Mouse (Mus musculus) kidney, postnatal 36 days (tissue): ENCODE data around the gene Cadm4.

Source experiments
- DNase-seq, 2 experiments: peaks; one replicate each; pipeline ENCODE4 v3.0.0; 2021 to 2022; ENCODE audit warnings: mixed read lengths in 2 of 2

Gene Cadm4

GRCm38 (mm10) chr7:24533806-24534205, 52.0 kb downstream of the Cadm4 start:
- no peak for DNase-seq

GRCm38 (mm10) chr7:24534301-24534700, 52.5 kb downstream of the Cadm4 start:
- no peak for DNase-seq

- no peak for DNase-seq
Observed at GRCm38 (mm10) chr7:24537081-24537480, 55.3 kb downstream of the Cadm4 start.

- DNase-seq = no peak
Observed at GRCm38 (mm10) chr7:24537591-24537990, 55.8 kb downstream of the Cadm4 start.

GRCm38 (mm10) chr7:24538154-24538553, 56.3 kb downstream of the Cadm4 start:
- DNase-seq = peak; percentile 44 to 77

- DNase-seq = no peak
Observed at GRCm38 (mm10) chr7:24538701-24539100, 56.9 kb downstream of the Cadm4 start.

- no peak for DNase-seq
Observed at GRCm38 (mm10) chr7:24539686-24540085, 57.9 kb downstream of the Cadm4 start.

GRCm38 (mm10) chr7:24544506-24544905, 62.7 kb downstream of the Cadm4 start:
- no peak for DNase-seq

GRCm38 (mm10) chr7:24546068-24546614, 64.3 kb downstream of the Cadm4 start, which contains the start of the genes Pinlyp and Xrcc1:
Gene Pinlyp, minus strand, starts transcription at chr7:24546118.
Gene Xrcc1, plus strand, starts transcription at chr7:24546289.
- peak in 1 of 2 experiments; percentile 21 for DNase-seq

- peak; percentile 99 to 100 for DNase-seq
Observed at GRCm38 (mm10) chr7:24546634-24547389, 65.0 kb downstream of the Cadm4 start.

GRCm38 (mm10) chr7:24547534-24548036, 65.8 kb downstream of the Cadm4 start:
- DNase-seq = no peak

GRCm38 (mm10) chr7:24551985-24552759, 70.3 kb downstream of the Cadm4 start:
- peak; percentile 49 to 51 for DNase-seq
